Mouse (Mus musculus): ENCODE results near the gene Clec2e. TPM values are rescaled to one million over a fixed set of nuclear protein-coding genes. Genes with fewer than 3 reads are reported as not detected.
"Not testable (repeated sequence)": the region's sequence is repeated elsewhere in the genome, so short reads cannot be mapped to it uniquely, and the experiment has no call there.

Gene Clec2e
- polyA plus RNA-seq, 1 experiment from 2014 or later = not detected

- Histone ChIP-seq H3K27ac (no peak overlapping the region), H3K27me3 (replicated peaks) (no peaks in the 10 kb centered on the region), H3K4me2 (replicated peaks) (no peak overlapping the region), H3K9ac (no peak overlapping the region), H3K9me3 (no peaks in the 10 kb centered on the region), H3K4me1 (no peaks in the 10 kb centered on the region), H3K36me3 (no peaks in the 10 kb centered on the region), H3K4me3 (no peak overlapping the region)
- ATAC-seq (ENCODE audit: low FRiP score, low read depth) = no peak
- 86% methylated on average over 1 of the region's 1 CpGs for WGBS
These were observed 891 bp upstream of the Clec2e start for GRCm38 (mm10) chr6:129101604-129102003.

DNA sequence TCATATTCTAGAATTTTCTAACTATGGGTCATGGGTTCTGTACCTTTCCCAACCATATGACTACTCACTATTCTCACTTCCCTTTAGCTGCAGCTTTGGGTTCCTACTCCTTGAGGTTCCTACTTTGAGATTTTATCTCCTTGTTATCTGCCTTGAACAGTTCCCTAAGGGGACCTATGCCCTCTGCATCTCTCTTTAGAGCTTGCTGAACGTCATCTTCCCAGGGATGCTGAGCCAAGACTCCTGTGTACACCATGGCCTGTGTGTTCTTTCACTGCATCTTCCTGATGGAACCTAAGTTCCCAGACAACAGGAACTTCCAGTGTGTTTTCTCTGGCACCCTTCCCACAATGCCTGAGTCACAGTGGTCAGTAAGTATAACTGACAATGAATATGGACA, 2.8 kb downstream of the Clec2e start:
- H3K9ac ChIP-seq = no peak overlapping the region
- no peaks in the 10 kb centered on the region for H3K27me3 ChIP-seq (replicated peaks)
- no peak overlapping the region for H3K4me2 ChIP-seq (replicated peaks)
- H3K27ac ChIP-seq = no peak overlapping the region
- ATAC-seq (ENCODE audit: low FRiP score, low read depth) = no peak
- H3K36me3 ChIP-seq = no peaks in the 10 kb centered on the region
- WGBS = 67% methylated on average over 1 of the region's 1 CpGs
- H3K4me1 ChIP-seq = no peaks in the 10 kb centered on the region
- H3K9me3 ChIP-seq = no peaks in the 10 kb centered on the region
- no peak overlapping the region for H3K4me3 ChIP-seq

DNA sequence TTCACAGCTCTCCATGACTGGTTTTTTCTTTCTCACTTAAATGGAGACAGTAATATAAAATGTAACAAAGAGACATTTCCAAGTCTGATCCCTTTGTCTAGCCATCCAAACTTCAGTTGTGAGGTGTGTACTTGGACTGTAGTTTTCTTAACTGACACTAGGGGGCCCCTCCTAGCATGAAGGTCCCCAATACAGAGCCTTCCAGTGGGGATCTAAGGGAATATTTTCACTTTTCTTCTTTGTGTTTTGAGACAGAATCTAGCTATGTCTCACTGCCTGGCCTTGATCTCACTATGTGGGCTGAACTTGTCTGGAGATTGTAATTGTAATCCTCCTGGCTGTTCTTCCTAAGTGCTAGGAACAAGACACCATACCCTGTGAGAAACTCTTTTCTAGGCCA, 5.5 kb downstream of the Clec2e start:
- ATAC-seq (ENCODE audit: low FRiP score, low read depth) = peak; percentile 44; the same call in 1 of the 2 replicates
- Histone ChIP-seq H3K27ac (no peak overlapping the region), H3K36me3 (no peaks in the 10 kb centered on the region), H3K9me3 (no peaks in the 10 kb centered on the region), H3K27me3 (replicated peaks) (no peaks in the 10 kb centered on the region), H3K4me3 (no peak overlapping the region), H3K4me2 (replicated peaks) (no peak overlapping the region), H3K4me1 (no peaks in the 10 kb centered on the region), H3K9ac (no peak overlapping the region)

DNA sequence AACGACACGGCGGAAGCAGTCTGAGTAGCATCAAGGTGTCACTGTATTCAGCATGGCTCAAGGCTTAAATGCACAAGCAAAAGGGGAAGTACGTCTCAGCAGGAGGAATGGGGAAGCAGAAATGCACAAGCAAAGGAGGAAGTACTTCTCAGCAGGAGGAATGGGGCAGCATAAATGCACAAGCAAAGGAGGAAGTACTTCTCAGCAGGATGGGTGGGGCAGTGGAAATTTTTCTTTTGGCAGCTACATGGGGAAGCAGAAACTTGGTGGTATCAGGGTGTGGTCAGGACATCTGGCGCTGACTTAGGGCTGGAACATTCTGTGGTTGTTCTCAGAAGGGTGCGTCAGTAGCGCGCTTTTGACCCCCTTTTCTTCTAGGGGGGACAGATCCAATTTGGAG, 12.1 kb downstream of the Clec2e start:
- not testable (repeated sequence) for H3K27ac ChIP-seq; H3K27me3 ChIP-seq (replicated peaks); ATAC-seq (ENCODE audit: low FRiP score, low read depth); H3K9me3 ChIP-seq; H3K36me3 ChIP-seq; H3K9ac ChIP-seq; H3K4me3 ChIP-seq; H3K4me2 ChIP-seq (replicated peaks); H3K4me1 ChIP-seq
- 91% methylated on average over 8 of the region's 8 CpGs for WGBS

DNA sequence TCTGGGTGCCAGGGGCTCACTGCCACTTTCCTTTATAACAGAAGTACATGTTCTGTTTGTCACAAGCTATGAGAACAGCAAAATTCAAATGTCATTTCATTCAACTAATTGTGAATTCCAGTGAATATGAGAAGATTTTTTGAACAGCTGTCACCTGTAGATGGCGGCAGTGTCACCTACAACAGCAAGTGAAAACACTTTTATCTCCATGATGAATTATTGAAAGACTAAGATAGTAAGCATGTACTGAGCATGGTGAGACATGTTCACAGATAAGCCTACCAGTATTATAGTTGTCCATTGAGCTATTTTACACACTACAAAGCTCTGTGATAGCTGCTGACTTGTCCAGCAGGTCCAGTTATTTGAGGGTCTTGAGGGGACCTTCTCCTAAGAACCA, 12.6 kb downstream of the Clec2e start:
- no peaks in the 10 kb centered on the region for H3K27me3 ChIP-seq (replicated peaks)
- H3K9me3 ChIP-seq = no peaks in the 10 kb centered on the region
- H3K9ac ChIP-seq = no peak overlapping the region
- ATAC-seq (ENCODE audit: low FRiP score, low read depth) = no peak
- no peak overlapping the region for H3K4me3 ChIP-seq
- H3K36me3 ChIP-seq = no peaks in the 10 kb centered on the region
- H3K4me2 ChIP-seq (replicated peaks) = no peak overlapping the region
- 92% methylated on average over 1 of the region's 1 CpGs for WGBS
- H3K27ac ChIP-seq = no peak overlapping the region
- H3K4me1 ChIP-seq = no peaks in the 10 kb centered on the region

DNA sequence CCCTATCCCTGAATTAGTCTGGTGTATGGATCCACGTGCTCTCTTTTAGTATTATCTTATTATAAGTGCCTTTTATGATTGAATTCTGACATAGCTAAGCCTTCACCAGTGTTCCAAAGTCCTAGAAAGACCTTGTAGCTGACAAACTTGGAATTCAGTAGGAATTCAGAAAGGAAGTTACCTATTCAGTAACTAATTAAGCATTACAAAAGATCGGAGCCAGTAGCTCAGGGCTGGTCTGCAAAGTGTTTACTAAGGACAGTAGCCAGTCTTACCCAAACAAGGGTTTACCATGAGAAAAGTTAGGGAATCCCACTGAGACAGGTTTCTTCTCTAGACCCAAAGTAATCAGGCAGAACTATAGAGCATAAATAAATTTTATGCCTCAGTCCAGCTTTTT, 14.7 kb downstream of the Clec2e start:
- H3K4me1 ChIP-seq; H3K9me3 ChIP-seq; H3K36me3 ChIP-seq; H3K4me2 ChIP-seq (replicated peaks); H3K27ac ChIP-seq; H3K9ac ChIP-seq; H3K4me3 ChIP-seq; H3K27me3 ChIP-seq (replicated peaks); ATAC-seq (ENCODE audit: low FRiP score, low read depth): not testable (repeated sequence)
- 83% methylated on average over 2 of the region's 2 CpGs for WGBS

DNA sequence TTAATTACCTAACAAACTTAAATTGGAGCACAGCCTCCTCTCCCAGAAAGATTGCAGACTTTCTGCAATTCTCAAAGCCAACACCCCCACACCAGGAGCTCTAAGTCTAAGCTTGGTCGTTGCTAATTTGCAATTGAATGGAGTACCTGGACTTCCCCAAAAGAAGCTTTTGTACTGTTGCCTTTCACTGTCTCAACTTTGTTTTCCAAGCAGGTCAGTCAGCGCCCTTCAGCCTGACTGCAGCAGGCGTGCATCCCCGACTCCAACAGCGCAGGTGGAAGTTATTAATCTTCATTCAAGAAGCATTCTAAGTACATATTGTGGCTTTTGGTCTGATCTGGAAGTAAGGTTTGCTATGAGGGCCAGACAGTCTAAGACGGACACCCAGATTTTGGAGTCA, 15.6 kb downstream of the Clec2e start:
- Histone ChIP-seq H3K9ac (no peak overlapping the region), H3K4me3 (no peak overlapping the region), H3K27ac (no peak overlapping the region), H3K27me3 (replicated peaks) (no peaks in the 10 kb centered on the region), H3K36me3 (no peaks in the 10 kb centered on the region), H3K9me3 (no peaks in the 10 kb centered on the region), H3K4me1 (no peaks in the 10 kb centered on the region), H3K4me2 (replicated peaks) (no peak overlapping the region)
- 77% methylated on average over 6 of the region's 6 CpGs for WGBS
- ATAC-seq (ENCODE audit: low FRiP score, low read depth) = no peak

DNA sequence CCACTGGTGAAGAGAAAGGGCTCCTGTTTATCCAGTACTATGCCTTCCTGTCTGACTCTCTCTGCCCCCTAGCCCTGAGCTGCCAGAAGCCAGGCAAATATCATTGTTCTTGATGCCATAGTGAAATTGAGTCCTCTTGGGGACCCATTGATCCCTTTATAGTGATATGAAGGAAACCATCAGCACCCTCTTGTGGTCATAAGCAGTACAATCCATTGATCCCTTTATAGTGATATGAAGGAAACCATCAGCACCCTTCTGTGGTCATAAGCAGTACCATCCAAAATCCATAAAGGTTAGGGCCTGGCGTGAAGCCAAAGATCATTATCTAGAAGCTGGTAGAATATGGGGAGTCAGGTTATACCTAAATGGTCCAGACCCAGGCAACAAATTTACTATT, 33.7 kb downstream of the Clec2e start:
- peak; percentile 83 for ATAC-seq (ENCODE audit: low FRiP score, low read depth)
- Histone ChIP-seq H3K4me1 (no peaks in the 10 kb centered on the region), H3K27me3 (replicated peaks) (no peaks in the 10 kb centered on the region), H3K36me3 (no peaks in the 10 kb centered on the region), H3K4me3 (no peak overlapping the region), H3K9me3 (no peaks in the 10 kb centered on the region), H3K27ac (no peak overlapping the region), H3K4me2 (replicated peaks) (no peak overlapping the region), H3K9ac (no peak overlapping the region)
- WGBS = 70% methylated on average over 1 of the region's 1 CpGs

DNA sequence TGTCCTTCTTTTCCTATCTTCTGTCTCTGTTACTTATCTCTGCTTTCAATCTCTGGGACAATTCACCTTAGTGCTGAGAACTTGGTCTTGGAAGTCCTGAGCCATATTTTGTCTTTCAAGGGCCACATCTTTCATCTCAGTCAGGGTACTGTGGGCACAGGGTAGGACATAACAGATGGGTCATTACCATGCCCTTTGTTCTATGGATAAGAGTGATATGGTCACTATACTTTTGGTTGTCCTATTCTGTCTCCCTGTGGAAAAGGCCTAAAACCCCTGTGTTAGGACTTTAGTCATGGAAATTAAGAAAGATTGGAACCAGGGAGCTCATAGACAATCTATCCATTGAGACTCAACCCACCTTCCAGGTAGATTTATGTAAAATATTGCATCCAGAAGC, 34.2 kb downstream of the Clec2e start:
- Histone ChIP-seq H3K9ac (no peak overlapping the region), H3K27ac (no peak overlapping the region), H3K4me2 (replicated peaks) (no peak overlapping the region), H3K36me3 (no peaks in the 10 kb centered on the region), H3K4me1 (no peaks in the 10 kb centered on the region), H3K4me3 (no peak overlapping the region), H3K9me3 (no peaks in the 10 kb centered on the region), H3K27me3 (replicated peaks) (no peaks in the 10 kb centered on the region)
- 0 out of 2 replicates have a peak, but pooled peaks have one; percentile 29 for ATAC-seq (ENCODE audit: low FRiP score, low read depth)

DNA sequence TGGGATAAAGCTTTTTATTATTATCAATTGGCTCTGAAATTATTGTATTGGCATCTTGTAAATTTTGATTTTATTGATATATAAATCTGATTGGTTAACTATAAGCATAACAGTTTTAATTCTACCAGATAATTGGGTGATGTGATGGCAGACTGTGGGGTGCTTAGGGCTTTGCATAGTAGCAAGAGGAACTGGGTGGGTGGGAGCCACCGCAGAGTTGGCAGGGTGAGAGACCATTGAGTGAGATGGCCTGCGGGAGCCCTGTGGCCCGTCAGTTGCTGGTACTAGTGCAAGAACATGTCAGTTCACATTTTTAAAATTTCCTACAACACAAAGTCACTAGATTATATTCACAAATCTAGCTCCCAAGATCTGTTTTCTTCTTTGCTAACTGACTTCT, 34.9 kb downstream of the Clec2e start:
- H3K4me2 ChIP-seq (replicated peaks) = no peak overlapping the region
- H3K4me1 ChIP-seq = no peaks in the 10 kb centered on the region
- H3K9ac ChIP-seq = no peak overlapping the region
- no peak overlapping the region for H3K4me3 ChIP-seq
- no peak overlapping the region for H3K27ac ChIP-seq
- no peaks in the 10 kb centered on the region for H3K36me3 ChIP-seq
- no peaks in the 10 kb centered on the region for H3K9me3 ChIP-seq
- H3K27me3 ChIP-seq (replicated peaks) = no peaks in the 10 kb centered on the region
- no peak for ATAC-seq (ENCODE audit: low FRiP score, low read depth)
- WGBS = 96% methylated on average over 3 of the region's 3 CpGs

GRCm38 (mm10) chr6:129065407-129065806, 35.3 kb downstream of the Clec2e start:
- Histone ChIP-seq H3K9me3 (no peaks in the 10 kb centered on the region), H3K4me1 (no peaks in the 10 kb centered on the region), H3K36me3 (no peaks in the 10 kb centered on the region), H3K4me2 (replicated peaks) (no peak overlapping the region), H3K27ac (no peak overlapping the region), H3K9ac (no peak overlapping the region), H3K27me3 (replicated peaks) (no peaks in the 10 kb centered on the region), H3K4me3 (no peak overlapping the region)
- WGBS = 79% methylated on average over 3 of the region's 3 CpGs
- ATAC-seq (ENCODE audit: low FRiP score, low read depth) = no peak

DNA sequence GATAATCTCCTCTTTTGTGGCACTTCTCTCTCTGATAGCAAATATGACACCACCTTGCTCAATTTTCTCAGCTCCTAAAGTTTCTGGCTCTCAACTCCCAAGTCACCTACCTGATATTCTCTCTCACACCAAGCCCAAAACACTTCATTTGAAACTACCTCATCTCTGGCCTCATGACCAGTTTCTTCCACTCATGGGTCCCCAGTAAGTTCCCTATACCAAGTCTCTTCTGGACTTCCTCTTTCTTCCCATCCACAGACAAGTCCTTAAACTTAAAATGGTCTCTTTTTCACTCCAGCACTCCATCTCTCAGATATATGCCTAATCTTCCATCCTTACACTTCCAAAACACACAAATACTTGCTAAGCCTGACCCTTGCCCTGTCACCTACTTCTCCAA, 42.7 kb downstream of the Clec2e start:
- Histone ChIP-seq H3K4me2 (replicated peaks) (no peak overlapping the region), H3K27me3 (replicated peaks) (no peaks in the 10 kb centered on the region), H3K4me1 (no peaks in the 10 kb centered on the region), H3K27ac (no peak overlapping the region), H3K4me3 (no peak overlapping the region), H3K9me3 (no peaks in the 10 kb centered on the region), H3K9ac (no peak overlapping the region), H3K36me3 (no peaks in the 10 kb centered on the region)
- ATAC-seq (ENCODE audit: low FRiP score, low read depth) = no peak

- no peak overlapping the region for H3K9ac ChIP-seq
- no peaks in the 10 kb centered on the region for H3K27me3 ChIP-seq (replicated peaks)
- no peaks in the 10 kb centered on the region for H3K4me1 ChIP-seq
- no peaks in the 10 kb centered on the region for H3K9me3 ChIP-seq
- ATAC-seq (ENCODE audit: low FRiP score, low read depth) = no peak
- no peak overlapping the region for H3K4me3 ChIP-seq
- H3K36me3 ChIP-seq = no peaks in the 10 kb centered on the region
- H3K27ac ChIP-seq = no peak overlapping the region
- H3K4me2 ChIP-seq (replicated peaks) = no peak overlapping the region
- 88% methylated on average over 3 of the region's 3 CpGs for WGBS
These were observed 44.5 kb downstream of the Clec2e start for GRCm38 (mm10) chr6:129056237-129056636.

DNA sequence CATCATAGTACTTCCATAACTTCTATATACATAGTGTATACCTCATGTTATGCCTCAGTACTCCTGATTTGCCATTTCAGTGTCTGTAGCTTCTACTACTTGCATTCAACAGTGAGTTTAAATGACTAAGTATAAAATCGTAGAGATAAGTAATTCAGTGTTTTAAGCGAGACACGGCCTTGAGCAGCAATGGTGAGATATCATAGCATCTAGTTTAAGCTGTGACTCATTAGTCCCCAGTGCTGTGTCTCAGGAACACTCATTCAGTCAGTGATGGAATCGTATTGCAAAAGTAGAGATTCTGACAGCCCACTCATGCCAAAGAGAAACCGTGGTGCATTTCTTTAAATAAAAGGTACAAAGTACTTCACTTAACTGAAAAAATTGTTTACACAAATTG, 49.0 kb downstream of the Clec2e start:
- no peak overlapping the region for H3K4me2 ChIP-seq (replicated peaks)
- H3K36me3 ChIP-seq = no peaks in the 10 kb centered on the region
- H3K9ac ChIP-seq = no peak overlapping the region
- no peaks in the 10 kb centered on the region for H3K27me3 ChIP-seq (replicated peaks)
- H3K4me1 ChIP-seq = no peaks in the 10 kb centered on the region
- H3K4me3 ChIP-seq = no peak overlapping the region
- H3K9me3 ChIP-seq = no peaks in the 10 kb centered on the region
- no peak for ATAC-seq (ENCODE audit: low FRiP score, low read depth)
- 90% methylated on average over 5 of the region's 5 CpGs for WGBS
- H3K27ac ChIP-seq = no peak overlapping the region
